Mouse (Mus musculus) stomach, postnatal 0 days (tissue): ENCODE results near the gene Hirip3.

Source experiments
- CTCF ChIP-seq: IDR thresholded peaks from 2 replicates; pipeline ENCODE4 v1.5.1; 2016; ENCODE audit warnings: antibody characterized with exemption, low read depth, mild to moderate bottlenecking, moderate library complexity
- EP300 ChIP-seq: optimal IDR thresholded peaks from 2 replicates; pipeline ENCODE3; 2016; ENCODE audit warnings: antibody characterized with exemption

DNA sequence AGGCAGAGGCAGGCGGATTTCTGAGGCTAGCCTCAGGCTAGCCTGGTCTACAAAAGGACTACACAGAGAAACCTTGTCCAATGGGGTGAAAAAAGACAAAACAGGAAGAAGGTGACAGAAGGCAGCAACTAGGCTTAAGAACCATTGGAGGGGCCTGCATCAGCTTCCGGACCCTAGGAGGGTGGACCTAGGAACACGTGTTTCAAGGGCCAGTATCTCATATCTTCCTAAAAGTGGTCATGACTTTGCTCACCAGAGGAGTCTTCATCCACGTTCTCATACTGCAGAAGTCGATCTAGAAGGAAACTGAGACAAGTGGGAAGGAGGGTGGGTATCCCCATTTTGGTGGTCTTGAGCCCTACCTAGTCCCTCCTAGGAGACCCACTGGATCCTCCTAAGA lies 785 bp upstream of the Hirip3 start:
- no peak for TF ChIP-seq CTCF
- no peak for TF ChIP-seq EP300
